Mouse (Mus musculus) ES-Bruce4 (cell line): ENCODE measurements around the gene Capza2.

Experiments used
- CTCF ChIP-seq: IDR thresholded peaks from one replicate; pipeline ENCODE4 v1.8.1; 2011; ENCODE audit warnings: low read depth, low read length
- POLR2A ChIP-seq: IDR thresholded peaks from one replicate; pipeline ENCODE4 v1.8.1; 2011; ENCODE audit warnings: low read length; ENCODE audit not compliant: insufficient read depth

GRCm38 (mm10) chr6:17705973-17706372 is 69.9 kb downstream of the Capza2 start:
- TF ChIP-seq CTCF = no peak
- TF ChIP-seq POLR2A = no peak
